Mouse (Mus musculus): ENCODE measurements around the gene Gm20604. TPM values are rescaled to one million over a fixed set of nuclear protein-coding genes. Genes with fewer than 3 reads are reported as not detected.

Gene Gm20604
- polyA plus RNA-seq, 1 experiment from 2014 or later, result 19.6 TPM

DNA sequence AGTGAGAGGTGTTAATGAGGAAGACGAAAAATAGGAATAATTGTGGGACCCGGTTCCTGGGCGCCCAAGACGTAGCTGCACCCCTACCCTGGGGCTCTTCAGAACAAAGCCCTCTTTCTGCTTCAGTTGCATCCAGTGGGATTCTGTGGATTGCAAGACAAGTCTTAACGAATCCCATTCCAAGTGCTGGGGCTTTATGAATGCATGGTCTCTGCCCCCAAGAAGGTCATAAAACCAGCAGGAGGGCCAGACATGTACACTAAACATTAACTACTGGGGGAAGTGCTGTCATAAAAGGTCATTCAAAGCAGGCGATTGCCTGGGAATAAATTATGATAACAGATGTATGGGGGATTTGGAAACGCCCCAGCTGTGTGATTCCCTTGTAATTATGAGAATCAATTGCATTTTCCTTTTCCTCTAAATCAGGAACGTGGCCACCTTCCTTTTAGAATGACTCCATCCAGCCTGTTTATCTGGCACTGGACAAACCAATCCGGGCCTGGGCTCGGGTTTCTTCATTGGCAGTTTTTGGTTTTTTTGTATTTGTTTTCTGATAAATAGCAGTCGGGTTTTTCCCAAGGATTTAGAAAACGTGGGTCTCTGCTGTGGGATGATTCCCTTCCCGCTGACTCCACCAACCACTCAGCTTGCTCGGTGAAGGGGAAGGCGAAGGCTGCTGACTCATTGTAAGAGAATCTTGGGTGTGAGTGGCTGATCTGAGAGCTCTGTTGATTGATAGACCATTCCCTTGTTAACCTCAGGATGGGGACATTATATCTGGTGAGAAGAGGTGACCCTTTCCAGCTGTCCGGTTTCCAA, 27.5 kb downstream of the Gm20604 start:
- Histone ChIP-seq H3K36me3 (ENCODE audit: control insufficient read depth, insufficient read depth, low read length) (no peaks in the 10 kb centered on the region), H3K27ac (ENCODE audit: low read length) (peak overlapping the region; percentile 95), H3K9ac (ENCODE audit: low read length) (no peak overlapping the region), H3K4me2 (ENCODE audit: low read depth, low read length) (peak overlapping the region; percentile 48), H3K27me3 (ENCODE audit: control insufficient read depth, insufficient read depth, low read length) (no peaks in the 10 kb centered on the region), H3K4me1 (ENCODE audit: control insufficient read depth, insufficient read depth, low read length) (peaks cover 8% of the 10 kb centered on the region), H3K4me3 (replicated peaks; ENCODE audit: low read length) (peak overlapping the region; percentile 8; the same call in 1 of the 2 replicates), H3K9me3 (replicated peaks; ENCODE audit: control insufficient read depth, low read length) (no peaks in the 10 kb centered on the region)
- 24% methylated on average over 16 of the region's 16 CpGs for WGBS
- ATAC-seq (ENCODE audit: insufficient read depth, low FRiP score), result peak; percentile 19; the same call in 1 of the 2 replicates

DNA sequence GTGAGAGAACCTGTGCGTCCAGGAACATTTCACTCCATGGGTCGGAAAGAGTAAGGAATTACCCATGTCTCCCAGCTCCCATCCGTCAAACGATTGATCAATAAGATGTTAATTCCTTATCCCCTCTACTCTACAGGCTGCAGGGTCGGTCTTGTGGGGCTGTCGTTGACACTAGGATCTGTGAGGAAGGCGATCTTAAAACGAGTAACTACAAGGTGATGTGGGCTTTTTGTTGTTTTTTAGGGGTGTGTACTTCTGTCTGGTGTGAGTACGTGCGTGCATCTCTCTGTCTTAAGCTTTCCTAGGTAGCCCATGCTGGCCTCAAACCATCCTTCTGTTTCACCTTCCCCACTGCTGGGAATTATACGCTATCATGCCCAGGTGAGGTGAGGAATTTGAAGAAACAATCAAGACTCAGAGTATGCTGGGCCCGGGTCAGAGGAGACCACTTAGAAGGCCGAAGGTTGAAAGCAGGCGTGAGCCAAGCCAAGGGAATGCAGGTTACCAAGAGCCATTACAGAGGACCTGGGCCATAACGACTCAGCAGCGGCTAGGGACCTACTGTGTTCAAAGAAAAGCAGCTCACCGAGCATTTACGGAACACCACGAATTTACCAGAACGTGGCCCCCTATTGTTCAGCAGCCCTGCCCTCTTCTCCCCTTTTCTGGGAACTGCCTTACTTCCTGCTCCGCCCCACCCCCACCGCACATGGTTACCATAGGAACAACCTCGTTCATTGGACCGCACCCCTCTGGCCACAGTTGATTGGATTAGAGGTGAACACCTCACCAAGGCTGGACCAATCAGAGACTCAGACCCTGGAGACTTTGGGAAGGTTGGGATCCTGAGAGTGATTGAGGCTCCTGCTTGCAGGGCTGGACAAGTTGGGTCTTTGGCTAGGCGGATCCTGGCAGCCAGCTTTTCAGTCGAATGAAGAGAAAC, 28.3 kb downstream of the Gm20604 start:
- WGBS, result 31% methylated on average over 26 of the region's 26 CpGs
- peak; percentile 94 for ATAC-seq (ENCODE audit: insufficient read depth, low FRiP score)

DNA sequence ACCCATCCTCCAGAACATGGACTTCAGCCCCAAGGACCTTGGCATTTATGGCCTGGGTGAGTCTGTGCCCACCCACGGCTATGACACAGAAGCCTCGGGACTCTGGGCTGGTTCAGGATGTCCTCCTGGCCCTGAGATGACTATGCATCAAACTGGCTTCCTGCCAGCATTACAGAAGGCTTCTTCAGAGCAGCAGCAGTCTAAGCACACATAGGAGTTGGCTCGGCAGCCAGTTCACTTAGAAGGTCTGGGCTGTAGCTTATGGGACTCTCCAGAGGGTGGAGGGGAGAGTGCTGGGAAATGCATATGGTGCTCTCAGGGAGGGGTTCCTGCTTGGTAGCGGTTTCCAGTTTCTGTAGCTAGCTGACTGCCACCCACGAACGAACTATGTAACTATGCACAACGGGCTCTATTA, 32.7 kb downstream of the Gm20604 start:
- H3K4me1 ChIP-seq (ENCODE audit: control insufficient read depth, insufficient read depth, low read length), result peaks cover 9% of the 10 kb centered on the region
- H3K4me3 ChIP-seq (replicated peaks; ENCODE audit: low read length), result no peak overlapping the region
- H3K36me3 ChIP-seq (ENCODE audit: control insufficient read depth, insufficient read depth, low read length), result no peaks in the 10 kb centered on the region
- H3K27me3 ChIP-seq (ENCODE audit: control insufficient read depth, insufficient read depth, low read length), result no peaks in the 10 kb centered on the region
- 54% methylated on average over 7 of the region's 7 CpGs for WGBS
- H3K9ac ChIP-seq (ENCODE audit: low read length), result no peak overlapping the region
- no peak overlapping the region for H3K4me2 ChIP-seq (ENCODE audit: low read depth, low read length)
- no peak overlapping the region for H3K27ac ChIP-seq (ENCODE audit: low read length)
- H3K9me3 ChIP-seq (replicated peaks; ENCODE audit: control insufficient read depth, low read length), result no peaks in the 10 kb centered on the region
- no peak for ATAC-seq (ENCODE audit: insufficient read depth, low FRiP score)

More for the DNA sequence above, 28.3 kb downstream of the Gm20604 start:
- Histone ChIP-seq H3K9ac (ENCODE audit: low read length) (no peak overlapping the region), H3K4me3 (replicated peaks; ENCODE audit: low read length) (peak overlapping the region; percentile 8), H3K4me2 (ENCODE audit: low read depth, low read length) (peak overlapping the region; percentile 48), H3K9me3 (replicated peaks; ENCODE audit: control insufficient read depth, low read length) (no peaks in the 10 kb centered on the region), H3K36me3 (ENCODE audit: control insufficient read depth, insufficient read depth, low read length) (no peaks in the 10 kb centered on the region), H3K4me1 (ENCODE audit: control insufficient read depth, insufficient read depth, low read length) (peaks cover 11% of the 10 kb centered on the region), H3K27ac (ENCODE audit: low read length) (peak overlapping the region; percentile 95), H3K27me3 (ENCODE audit: control insufficient read depth, insufficient read depth, low read length) (no peaks in the 10 kb centered on the region)

DNA sequence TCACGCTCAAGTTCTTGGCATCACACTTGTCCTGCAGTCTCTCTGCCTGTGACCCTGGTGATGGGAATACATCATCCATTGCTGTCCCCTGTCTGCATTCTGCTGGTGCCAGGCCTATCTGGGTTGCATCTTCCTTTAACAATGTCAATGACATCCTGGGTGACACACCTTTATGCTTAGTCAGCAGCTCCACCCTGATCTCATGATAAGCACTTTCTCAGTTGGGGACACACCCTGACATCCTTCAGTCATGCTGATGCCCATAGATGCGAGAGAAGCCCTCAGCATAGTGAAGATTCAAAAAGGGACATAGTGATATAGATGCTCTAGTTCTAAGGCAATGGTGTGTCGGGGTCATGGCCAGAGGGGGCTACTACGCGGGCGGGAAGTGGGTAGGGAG, 33.3 kb downstream of the Gm20604 start:
- ATAC-seq (ENCODE audit: insufficient read depth, low FRiP score), result no peak
- 92% methylated on average over 6 of the region's 6 CpGs for WGBS
- no peak overlapping the region for H3K9ac ChIP-seq (ENCODE audit: low read length)

DNA sequence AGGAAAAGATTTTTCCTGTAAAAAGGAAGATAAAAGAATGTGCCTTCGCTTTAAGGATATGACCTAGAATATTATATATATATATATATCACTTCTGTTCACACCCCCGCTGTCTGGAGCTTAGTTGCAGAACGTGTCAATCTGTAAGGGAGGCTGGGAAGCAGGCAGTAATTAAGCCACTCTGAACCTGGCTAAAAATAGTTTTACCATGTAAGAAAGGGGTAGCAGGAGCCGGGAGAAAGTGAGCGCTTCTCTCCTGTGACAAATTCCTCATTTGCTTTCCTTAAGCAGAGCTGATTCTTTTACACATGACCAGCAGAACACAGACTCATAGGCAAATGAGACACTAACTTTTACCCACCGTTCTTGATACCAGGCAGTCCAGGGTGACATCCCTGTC, 34.6 kb downstream of the Gm20604 start:
- H3K9ac ChIP-seq (ENCODE audit: low read length), result no peak overlapping the region
- H3K27me3 ChIP-seq (ENCODE audit: control insufficient read depth, insufficient read depth, low read length), result no peaks in the 10 kb centered on the region
- no peaks in the 10 kb centered on the region for H3K9me3 ChIP-seq (replicated peaks; ENCODE audit: control insufficient read depth, low read length)
- H3K36me3 ChIP-seq (ENCODE audit: control insufficient read depth, insufficient read depth, low read length), result no peaks in the 10 kb centered on the region
- H3K4me3 ChIP-seq (replicated peaks; ENCODE audit: low read length), result no peak overlapping the region
- WGBS, result 64% methylated on average over 6 of the region's 6 CpGs
- no peak overlapping the region for H3K4me2 ChIP-seq (ENCODE audit: low read depth, low read length)
- no peak for ATAC-seq (ENCODE audit: insufficient read depth, low FRiP score)
- H3K27ac ChIP-seq (ENCODE audit: low read length), result no peak overlapping the region
- H3K4me1 ChIP-seq (ENCODE audit: control insufficient read depth, insufficient read depth, low read length), result peaks cover 3% of the 10 kb centered on the region; the same call in 1 of the 2 replicates

More for the DNA sequence above, 33.3 kb downstream of the Gm20604 start:
- Histone ChIP-seq H3K4me2 (ENCODE audit: low read depth, low read length) (no peak overlapping the region), H3K9me3 (replicated peaks; ENCODE audit: control insufficient read depth, low read length) (no peaks in the 10 kb centered on the region), H3K27me3 (ENCODE audit: control insufficient read depth, insufficient read depth, low read length) (no peaks in the 10 kb centered on the region), H3K4me3 (replicated peaks; ENCODE audit: low read length) (no peak overlapping the region), H3K36me3 (ENCODE audit: control insufficient read depth, insufficient read depth, low read length) (no peaks in the 10 kb centered on the region), H3K4me1 (ENCODE audit: control insufficient read depth, insufficient read depth, low read length) (peaks cover 3% of the 10 kb centered on the region; the same call in 1 of the 2 replicates), H3K27ac (ENCODE audit: low read length) (no peak overlapping the region)

DNA sequence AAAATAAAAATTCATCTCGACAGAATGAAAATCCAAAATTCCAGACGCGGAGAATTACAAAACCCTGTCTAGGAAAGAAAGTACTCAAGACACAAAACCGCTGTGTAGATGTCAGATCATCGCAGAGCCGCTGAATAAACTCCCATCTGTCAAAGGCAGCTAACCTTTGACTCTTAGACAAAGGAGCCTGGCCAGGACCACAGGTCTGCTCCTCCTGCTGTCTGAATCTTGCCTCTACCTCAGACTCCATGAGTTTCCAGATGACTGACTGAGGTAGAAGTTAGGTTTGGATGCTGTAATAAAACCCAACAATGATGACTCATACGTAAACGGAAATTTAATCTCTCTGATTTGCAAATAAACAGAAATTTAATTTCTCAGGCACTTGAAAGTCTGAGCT, 35.5 kb downstream of the Gm20604 start:
- Histone ChIP-seq H3K27me3 (ENCODE audit: control insufficient read depth, insufficient read depth, low read length) (no peaks in the 10 kb centered on the region), H3K36me3 (ENCODE audit: control insufficient read depth, insufficient read depth, low read length) (no peaks in the 10 kb centered on the region), H3K9me3 (replicated peaks; ENCODE audit: control insufficient read depth, low read length) (no peaks in the 10 kb centered on the region), H3K4me3 (replicated peaks; ENCODE audit: low read length) (no peak overlapping the region), H3K4me1 (ENCODE audit: control insufficient read depth, insufficient read depth, low read length) (peaks cover 3% of the 10 kb centered on the region; the same call in 1 of the 2 replicates), H3K4me2 (ENCODE audit: low read depth, low read length) (no peak overlapping the region), H3K9ac (ENCODE audit: low read length) (no peak overlapping the region), H3K27ac (ENCODE audit: low read length) (no peak overlapping the region)
- WGBS, result 58% methylated on average over 8 of the region's 8 CpGs
- ATAC-seq (ENCODE audit: insufficient read depth, low FRiP score), result no peak

DNA sequence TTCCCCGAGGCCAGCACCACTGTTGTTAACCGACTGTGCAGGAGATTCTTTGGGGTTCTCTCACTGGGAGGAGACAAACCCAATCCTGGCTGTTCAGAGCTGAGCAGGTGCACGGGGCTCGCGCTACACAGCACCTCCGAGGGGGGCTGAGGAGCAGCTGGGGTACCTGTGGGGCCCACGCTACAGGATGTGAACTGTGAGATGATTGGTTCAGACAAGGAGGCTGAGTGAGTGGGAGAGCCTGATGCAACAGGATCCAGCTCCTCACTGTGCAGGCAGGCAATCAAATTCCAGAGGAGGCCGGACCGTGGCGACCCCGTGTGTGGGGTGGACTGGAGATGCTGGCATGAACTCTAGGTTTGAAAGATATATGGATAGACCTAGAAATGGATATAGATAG, 36.0 kb downstream of the Gm20604 start:
- WGBS, result 51% methylated on average over 11 of the region's 11 CpGs
- Histone ChIP-seq H3K9ac (ENCODE audit: low read length) (no peak overlapping the region), H3K9me3 (replicated peaks; ENCODE audit: control insufficient read depth, low read length) (no peaks in the 10 kb centered on the region), H3K4me3 (replicated peaks; ENCODE audit: low read length) (no peak overlapping the region), H3K27me3 (ENCODE audit: control insufficient read depth, insufficient read depth, low read length) (no peaks in the 10 kb centered on the region), H3K27ac (ENCODE audit: low read length) (no peak overlapping the region), H3K4me1 (ENCODE audit: control insufficient read depth, insufficient read depth, low read length) (peaks cover 3% of the 10 kb centered on the region; the same call in 1 of the 2 replicates), H3K36me3 (ENCODE audit: control insufficient read depth, insufficient read depth, low read length) (no peaks in the 10 kb centered on the region), H3K4me2 (ENCODE audit: low read depth, low read length) (no peak overlapping the region)
- no peak for ATAC-seq (ENCODE audit: insufficient read depth, low FRiP score)

DNA sequence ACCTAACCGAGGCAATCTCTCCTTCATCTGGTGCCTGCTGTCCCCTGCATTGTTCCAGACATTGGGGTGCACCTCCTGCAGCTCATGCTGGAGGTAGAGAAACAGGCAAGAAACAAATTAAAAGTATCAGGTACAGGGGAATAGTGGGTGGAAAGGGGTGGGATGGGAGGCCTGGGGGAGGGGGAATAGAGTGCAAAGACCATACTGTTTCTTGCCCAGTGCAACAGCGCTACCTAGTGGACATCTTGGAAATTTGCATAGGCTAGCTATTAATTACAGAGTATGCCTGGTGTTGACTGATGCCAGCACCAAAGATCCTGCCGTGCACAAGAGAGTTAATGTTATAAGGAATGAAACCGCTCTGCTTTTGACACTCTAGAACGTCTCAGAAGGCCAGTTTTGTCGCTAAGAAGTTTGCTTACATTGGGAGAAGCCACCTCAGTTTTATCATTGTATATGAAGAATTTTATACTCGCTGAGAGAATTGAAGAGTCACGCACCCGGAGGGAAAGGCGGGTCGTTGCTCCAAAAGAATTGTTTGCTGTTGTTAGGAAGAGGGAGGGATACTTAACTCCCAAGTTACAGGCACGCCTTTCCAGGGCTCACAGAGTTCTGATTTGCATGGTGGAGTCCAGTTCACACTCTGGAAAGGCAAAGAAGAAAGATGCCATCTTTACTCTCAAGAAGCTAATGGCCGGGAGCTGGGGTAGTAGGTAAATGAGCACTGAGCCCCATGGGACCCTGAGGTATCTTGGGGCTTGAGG, 38.7 kb downstream of the Gm20604 start:
- WGBS, result 20% methylated on average over 13 of the region's 13 CpGs
- Histone ChIP-seq H3K9me3 (replicated peaks; ENCODE audit: control insufficient read depth, low read length) (no peaks in the 10 kb centered on the region), H3K4me3 (replicated peaks; ENCODE audit: low read length) (no peak overlapping the region), H3K4me2 (ENCODE audit: low read depth, low read length) (peak overlapping the region; percentile 39), H3K36me3 (ENCODE audit: control insufficient read depth, insufficient read depth, low read length) (no peaks in the 10 kb centered on the region), H3K27ac (ENCODE audit: low read length) (no peak overlapping the region), H3K4me1 (ENCODE audit: control insufficient read depth, insufficient read depth, low read length) (no peaks in the 10 kb centered on the region), H3K9ac (ENCODE audit: low read length) (0 out of 2 replicates have a peak overlapping the region, but pooled peaks have one; percentile 12), H3K27me3 (ENCODE audit: control insufficient read depth, insufficient read depth, low read length) (no peaks in the 10 kb centered on the region)
- peak; percentile 71 for ATAC-seq (ENCODE audit: insufficient read depth, low FRiP score)
